Mouse (Mus musculus): ENCODE measurements at regions not wholly inside any gene's neighbourhood (a gene's known extent, or its start where the extent isn't known, plus 50 kb on each side); places are given as distances from the start of the nearest gene placed in this dataset.

DNA sequence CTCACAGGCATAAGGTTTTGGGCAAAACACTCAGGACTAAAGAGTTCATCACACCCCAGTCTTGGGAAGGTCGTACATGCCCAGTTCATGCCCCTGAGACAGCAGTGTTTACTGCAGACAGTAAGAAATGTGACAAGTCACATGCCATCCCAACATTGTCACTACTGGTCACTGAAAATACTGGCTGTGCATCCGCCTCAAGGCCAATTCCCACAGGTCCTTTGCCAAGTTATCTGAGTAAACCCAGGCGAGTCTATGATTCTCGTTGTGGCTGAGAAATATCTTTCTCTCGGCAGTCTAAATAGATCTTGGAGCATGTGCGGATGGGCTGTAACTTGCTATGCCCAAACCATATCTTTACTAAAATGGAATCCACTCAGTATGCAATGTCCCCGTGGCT lies 128.9 kb upstream of the Ednrb start:
- TF ChIP-seq CTCF (IDR thresholded peaks at IDR 0.05; ENCODE audit: borderline replicate concordance, control insufficient read depth, extremely low read depth, insufficient read depth, low read length, poor library complexity) (no peak), POLR2A (IDR thresholded peaks at IDR 0.05; ENCODE audit: control insufficient read depth, extremely low read depth, insufficient read depth, low read length, poor library complexity) (no peak)
